Mouse (Mus musculus): ENCODE data around the gene Gm3147. TPM values are rescaled to one million over a fixed set of nuclear protein-coding genes. Genes with fewer than 3 reads are reported as not detected.

Gene Gm3147
- polyA plus RNA-seq (2012; rRNA removed) = not detected in 2 replicates

DNA sequence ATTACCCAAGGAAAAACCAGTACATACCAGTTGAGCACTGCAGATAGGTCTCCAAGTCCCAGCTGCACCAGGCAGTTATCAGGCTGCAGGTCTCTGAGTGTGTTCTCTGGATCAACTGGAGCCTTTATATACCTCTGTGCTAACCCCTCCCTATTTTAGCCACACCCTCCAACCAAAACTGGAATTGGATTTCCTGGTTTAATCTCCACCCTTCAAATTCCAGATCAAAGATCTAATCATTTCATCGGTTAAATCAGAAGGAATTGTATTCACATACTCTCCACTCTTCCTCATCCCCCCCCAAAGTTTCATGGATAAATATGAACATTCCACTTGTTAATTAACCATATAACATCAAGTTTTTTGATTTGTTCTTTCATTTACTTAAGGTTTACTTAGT is at the start of gene Gm3147:
Gm3147 (minus strand) TSS at position 101 of the 400 bp plus-strand sequence.

GRCm38 (mm10) chr5:94648082-94648481 is 31.9 kb upstream of the Gm3147 start, which contains the start of gene Gm6205:
Gm6205 (plus strand) TSS chr5:94648382.

DNA sequence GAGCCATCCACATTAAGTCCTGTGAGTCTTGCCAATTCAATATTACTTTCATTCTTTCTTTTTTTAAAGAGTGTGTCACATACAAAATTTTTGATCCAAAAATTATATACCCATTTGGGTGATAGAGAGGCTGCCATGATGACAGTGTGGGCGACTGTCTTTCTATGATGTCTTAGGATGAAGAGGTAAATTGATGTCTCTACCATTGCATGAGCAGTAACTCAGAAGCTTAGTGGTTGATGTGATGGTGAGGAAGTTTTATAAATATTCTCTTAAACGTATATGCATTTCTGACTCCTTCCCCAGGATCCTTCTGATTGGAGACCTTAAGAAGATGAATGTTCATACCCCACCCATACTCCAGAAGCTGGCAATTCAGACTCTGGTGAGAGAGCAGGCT is 7.5 kb upstream of the Gm3147 start, which contains the start of gene Gm6509:
Gm6509 (plus strand) TSS at position 301 of the 400 bp plus-strand sequence.

Other genes starting within 250 kb of the Gm3147 start
- gene Gm7682, start 170.6 kb downstream of the Gm3147 start, polyA plus RNA-seq (2012; rRNA removed) = not detected in 2 replicates
- gene Gm3139, start 90.1 kb downstream of the Gm3147 start, polyA plus RNA-seq (2012; rRNA removed) = not detected in 2 replicates
- gene Gm6509, start 7.6 kb upstream of the Gm3147 start, polyA plus RNA-seq (2012; rRNA removed) = not detected in 2 replicates
- gene Gm6205, start 32.0 kb upstream of the Gm3147 start, polyA plus RNA-seq (2012; rRNA removed) = not detected in 2 replicates
- gene Gm3183, start 249.1 kb upstream of the Gm3147 start, polyA plus RNA-seq (2012; rRNA removed) = not detected in 2 replicates

Measured in central nervous system, embryonic 18 days (tissue).